Mouse (Mus musculus) cerebellum, adult 2 months (tissue): ENCODE data around the gene Gpc1.

ENCODE experiments used
- CTCF ChIP-seq: fragments of 200-500 bp; IDR thresholded peaks from 2 replicates; pipeline ENCODE4 v1.5.1; 2011; ENCODE audit warnings: low read depth, mild to moderate bottlenecking, control low read depth, low read length, moderate library complexity, borderline replicate concordance; ENCODE audit not compliant: insufficient read depth
- POLR2A ChIP-seq: fragments of 200-500 bp; IDR thresholded peaks from 2 replicates; pipeline ENCODE4 v1.6.1; 2011; ENCODE audit warnings: low read length, control low read depth, borderline replicate concordance; ENCODE audit not compliant: insufficient read depth

DNA sequence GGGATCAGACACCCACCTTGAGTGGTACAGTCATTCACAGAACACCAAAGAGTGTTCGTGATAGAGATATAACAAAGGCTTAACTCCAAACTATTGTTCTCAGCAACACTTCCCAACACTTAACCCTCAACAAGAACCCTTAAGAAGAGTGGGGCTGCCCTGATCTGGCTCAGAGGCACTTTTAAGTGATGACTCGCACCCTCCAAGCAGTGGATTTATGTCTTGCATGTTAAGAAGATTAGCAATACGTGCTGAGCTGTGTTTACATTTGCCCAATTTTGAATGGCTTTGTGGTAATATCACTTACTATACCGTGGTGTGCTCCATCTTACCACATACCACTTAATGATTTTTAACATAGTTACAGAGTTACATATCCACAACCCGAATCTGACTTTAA, 26.3 kb upstream of the Gpc1 start:
- no peak for TF ChIP-seq POLR2A
- no peak for TF ChIP-seq CTCF
